Mouse (Mus musculus): ENCODE measurements around the gene Frrs1. TPM values are rescaled to one million over a fixed set of nuclear protein-coding genes. Genes with fewer than 3 reads are reported as not detected.

The Frrs1 gene
- polyA plus RNA-seq, 1 experiment from 2014 or later = 12.2 TPM

DNA sequence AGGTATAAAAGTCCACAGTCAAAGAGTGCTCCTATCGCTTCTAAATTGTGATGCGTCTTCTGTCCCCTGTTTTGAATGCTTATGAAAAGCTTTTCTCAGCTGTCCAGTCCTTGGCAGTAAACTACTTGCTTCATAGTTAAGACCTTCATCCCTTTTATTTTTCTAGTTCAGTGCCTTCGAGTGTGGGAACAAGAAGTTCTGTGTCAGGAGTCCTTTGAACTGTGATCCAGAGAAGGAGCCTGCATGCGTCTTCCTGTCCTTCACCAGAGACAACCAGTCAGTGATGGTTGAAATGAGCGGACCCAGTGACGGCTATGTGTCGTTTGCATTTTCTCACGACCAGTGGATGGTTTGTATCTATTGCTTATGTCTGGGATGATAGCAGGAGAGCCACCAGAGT, 25.7 kb downstream of the Frrs1 start:
- ATAC-seq (replicated peaks; ENCODE audit: low FRiP score) = no peak
- WGBS = 89% methylated on average over 8 of the region's 8 CpGs

DNA sequence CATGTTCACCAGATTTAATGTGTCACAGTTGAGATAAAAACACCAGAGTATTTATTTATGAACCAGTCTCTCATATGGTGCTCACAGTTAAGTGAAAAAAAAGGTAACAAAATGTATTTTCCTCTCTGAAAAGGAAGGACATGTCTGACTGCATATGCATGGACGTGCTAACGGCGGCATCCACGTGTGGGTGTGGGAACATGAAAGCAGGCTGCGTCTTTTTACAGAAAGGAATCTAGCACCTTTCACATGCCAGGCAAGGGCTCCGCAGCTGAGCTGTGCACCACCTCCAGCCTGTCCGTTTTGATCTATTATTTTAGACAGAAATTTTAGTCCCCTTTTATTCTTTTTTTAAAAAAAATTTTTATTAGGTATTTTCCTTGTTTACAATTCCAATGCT, 30.1 kb downstream of the Frrs1 start:
- DNase-seq (ENCODE audit: low spot score) = no peak
- Histone ChIP-seq H3K27ac (ENCODE audit: low read depth, low read length) (no peak overlapping the region), H3K4me2 (ENCODE audit: low read depth, low read length, severe bottlenecking) (no peak overlapping the region), H3K4me1 (replicated peaks; ENCODE audit: control insufficient read depth, insufficient read depth, low read length) (no peaks in the 10 kb centered on the region; the same call in 1 of the 2 replicates), H3K36me3 (ENCODE audit: control insufficient read depth, insufficient read depth, low read length) (no peaks in the 10 kb centered on the region; the same call in 1 of the 2 replicates), H3K4me3 (ENCODE audit: low read depth, low read length) (no peak overlapping the region), H3K9me3 (ENCODE audit: control insufficient read depth, low read length) (no peaks in the 10 kb centered on the region), H3K9ac (ENCODE audit: low read length) (no peak overlapping the region), H3K27me3 (ENCODE audit: control insufficient read depth, insufficient read depth, low read length) (no peaks in the 10 kb centered on the region)
- no peak for ATAC-seq (replicated peaks; ENCODE audit: low FRiP score)
- WGBS = 90% methylated on average over 7 of the region's 7 CpGs

More for the DNA sequence above, 25.7 kb downstream of the Frrs1 start:
- no peak overlapping the region for H3K4me3 ChIP-seq (ENCODE audit: low read depth, low read length)
- H3K9me3 ChIP-seq (ENCODE audit: control insufficient read depth, low read length) = no peaks in the 10 kb centered on the region
- H3K27ac ChIP-seq (ENCODE audit: low read depth, low read length) = no peak overlapping the region
- no peak for DNase-seq (ENCODE audit: low spot score)
- no peaks in the 10 kb centered on the region; the same call in 1 of the 2 replicates for H3K36me3 ChIP-seq (ENCODE audit: control insufficient read depth, insufficient read depth, low read length)
- no peak overlapping the region for H3K4me2 ChIP-seq (ENCODE audit: low read depth, low read length, severe bottlenecking)
- H3K27me3 ChIP-seq (ENCODE audit: control insufficient read depth, insufficient read depth, low read length) = no peaks in the 10 kb centered on the region
- H3K9ac ChIP-seq (ENCODE audit: low read length) = no peak overlapping the region
- H3K4me1 ChIP-seq (replicated peaks; ENCODE audit: control insufficient read depth, insufficient read depth, low read length) = no peaks in the 10 kb centered on the region

DNA sequence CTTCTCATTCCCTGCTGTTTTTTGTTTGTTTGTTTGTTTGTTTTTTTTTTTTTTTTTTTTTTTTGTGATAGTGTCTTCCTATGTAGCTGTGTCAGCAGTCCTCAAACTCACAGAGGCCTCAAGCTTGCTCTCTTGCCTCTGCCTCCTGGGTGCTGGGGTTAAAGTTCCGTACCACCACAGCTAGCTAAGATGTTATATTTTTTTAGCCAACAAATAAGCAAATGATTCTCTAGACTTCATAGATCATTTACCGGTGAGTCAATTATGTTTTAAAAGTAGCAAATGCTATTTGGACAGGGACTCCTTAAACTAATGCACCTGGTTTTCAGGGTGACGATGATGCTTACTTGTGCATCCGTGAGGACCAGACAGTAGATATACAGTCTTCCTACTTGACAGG, 31.3 kb downstream of the Frrs1 start:
- Histone ChIP-seq H3K27me3 (ENCODE audit: control insufficient read depth, insufficient read depth, low read length) (no peaks in the 10 kb centered on the region), H3K4me1 (replicated peaks; ENCODE audit: control insufficient read depth, insufficient read depth, low read length) (no peaks in the 10 kb centered on the region; the same call in 1 of the 2 replicates), H3K4me2 (ENCODE audit: low read depth, low read length, severe bottlenecking) (no peak overlapping the region), H3K4me3 (ENCODE audit: low read depth, low read length) (no peak overlapping the region), H3K27ac (ENCODE audit: low read depth, low read length) (no peak overlapping the region), H3K9me3 (ENCODE audit: control insufficient read depth, low read length) (no peaks in the 10 kb centered on the region), H3K36me3 (ENCODE audit: control insufficient read depth, insufficient read depth, low read length) (no peaks in the 10 kb centered on the region), H3K9ac (ENCODE audit: low read length) (no peak overlapping the region)
- WGBS = over 99% methylated on average over 4 of the region's 4 CpGs
- ATAC-seq (replicated peaks; ENCODE audit: low FRiP score) = no peak
- DNase-seq (ENCODE audit: low spot score) = no peak

DNA sequence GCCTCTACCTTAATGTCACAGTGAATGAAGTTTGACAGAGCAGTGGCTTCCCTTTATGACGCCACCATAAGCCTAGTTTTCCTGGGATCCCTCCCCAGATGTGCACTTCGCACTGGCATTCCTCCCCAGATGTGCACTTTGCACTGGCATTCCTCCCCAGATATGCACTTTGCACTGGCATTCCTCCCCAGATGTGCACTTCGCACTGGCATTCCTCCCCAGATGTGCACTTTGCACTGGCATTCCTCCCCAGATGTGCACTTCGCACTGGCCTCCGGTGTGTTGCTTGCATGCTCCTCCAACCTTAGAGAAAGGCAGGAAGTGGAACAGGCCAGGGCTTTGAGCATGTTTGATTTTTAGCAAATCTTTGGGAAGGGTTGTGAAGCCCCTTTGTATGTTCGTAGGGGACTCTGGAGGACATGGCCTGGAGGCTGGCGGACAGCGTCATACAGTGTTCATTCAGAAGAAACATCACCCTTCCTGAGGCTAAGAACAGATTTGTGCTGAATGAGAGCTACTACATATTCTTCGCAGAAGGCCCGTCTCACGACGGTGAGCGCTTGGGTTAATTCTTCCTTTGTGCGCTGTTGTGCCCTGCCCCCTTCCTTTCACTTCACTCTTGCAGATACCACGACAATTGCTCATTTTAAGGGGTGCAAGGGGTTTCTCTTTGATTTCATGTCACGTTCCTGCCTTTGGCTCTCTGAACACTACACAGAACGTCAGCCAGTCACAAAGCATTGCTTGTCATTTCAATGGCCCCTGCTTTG, 32.4 kb downstream of the Frrs1 start:
- H3K36me3 ChIP-seq (ENCODE audit: control insufficient read depth, insufficient read depth, low read length) = no peaks in the 10 kb centered on the region
- H3K27ac ChIP-seq (ENCODE audit: low read depth, low read length) = no peak overlapping the region
- no peaks in the 10 kb centered on the region for H3K9me3 ChIP-seq (ENCODE audit: control insufficient read depth, low read length)
- H3K4me2 ChIP-seq (ENCODE audit: low read depth, low read length, severe bottlenecking) = no peak overlapping the region
- H3K4me3 ChIP-seq (ENCODE audit: low read depth, low read length) = no peak overlapping the region
- WGBS = 56% methylated on average over 17 of the region's 17 CpGs
- H3K4me1 ChIP-seq (replicated peaks; ENCODE audit: control insufficient read depth, insufficient read depth, low read length) = no peaks in the 10 kb centered on the region; the same call in 1 of the 2 replicates
- DNase-seq (ENCODE audit: low spot score) (no peak), ATAC-seq (replicated peaks; ENCODE audit: low FRiP score) (peak; percentile 53)
- H3K27me3 ChIP-seq (ENCODE audit: control insufficient read depth, insufficient read depth, low read length) = no peaks in the 10 kb centered on the region
- no peak overlapping the region for H3K9ac ChIP-seq (ENCODE audit: low read length)

DNA sequence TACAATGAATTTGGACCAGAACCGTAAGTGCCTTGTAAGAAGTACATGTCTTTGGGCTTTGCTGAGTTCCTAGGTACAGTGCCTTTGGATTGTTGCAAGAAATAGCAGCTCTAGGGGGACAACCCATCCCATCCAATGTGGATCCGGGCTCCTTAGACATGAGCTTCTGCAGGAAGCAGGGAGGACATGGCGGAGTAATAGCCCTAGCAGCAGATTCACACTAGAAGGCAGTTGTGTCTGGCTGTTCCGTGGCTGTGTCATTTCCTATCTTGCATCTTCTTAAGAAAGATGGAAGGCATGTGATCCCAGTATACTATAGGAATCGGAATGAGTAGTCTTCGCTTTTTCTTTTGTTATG, 32.9 kb downstream of the Frrs1 start:
- H3K4me1 ChIP-seq (replicated peaks; ENCODE audit: control insufficient read depth, insufficient read depth, low read length) = no peaks in the 10 kb centered on the region; the same call in 1 of the 2 replicates
- WGBS = 83% methylated on average over 6 of the region's 6 CpGs
- no peaks in the 10 kb centered on the region for H3K9me3 ChIP-seq (ENCODE audit: control insufficient read depth, low read length)
- no peaks in the 10 kb centered on the region for H3K36me3 ChIP-seq (ENCODE audit: control insufficient read depth, insufficient read depth, low read length)
- H3K27me3 ChIP-seq (ENCODE audit: control insufficient read depth, insufficient read depth, low read length) = no peaks in the 10 kb centered on the region
- ATAC-seq (replicated peaks; ENCODE audit: low FRiP score) (peak; percentile 38; the same call in 1 of the 2 replicates), DNase-seq (ENCODE audit: low spot score) (no peak)
- H3K4me3 ChIP-seq (ENCODE audit: low read depth, low read length) = no peak overlapping the region
- no peak overlapping the region for H3K4me2 ChIP-seq (ENCODE audit: low read depth, low read length, severe bottlenecking)
- no peak overlapping the region for H3K27ac ChIP-seq (ENCODE audit: low read depth, low read length)
- no peak overlapping the region for H3K9ac ChIP-seq (ENCODE audit: low read length)

DNA sequence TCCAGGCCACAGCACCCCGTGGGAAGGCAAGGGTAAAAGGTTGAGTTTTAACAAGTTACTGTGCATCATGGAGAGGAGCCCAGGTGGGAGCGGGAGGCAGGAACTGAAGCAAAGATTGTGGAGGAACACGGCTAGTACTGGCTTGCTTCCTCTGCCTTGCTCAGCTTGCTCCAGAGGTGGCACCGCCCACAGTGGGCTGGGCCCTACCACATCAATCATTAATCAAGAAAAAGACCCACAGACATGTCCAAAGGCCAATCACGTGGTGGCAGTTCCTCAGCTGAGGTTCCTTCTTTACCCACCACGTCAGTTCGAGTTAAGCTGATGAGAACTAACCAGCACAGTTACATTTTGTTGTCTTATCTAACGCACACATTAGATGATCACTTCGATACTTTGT, 33.6 kb downstream of the Frrs1 start:
- 93% methylated on average over 9 of the region's 9 CpGs for WGBS
- no peak for ATAC-seq (replicated peaks; ENCODE audit: low FRiP score)

DNA sequence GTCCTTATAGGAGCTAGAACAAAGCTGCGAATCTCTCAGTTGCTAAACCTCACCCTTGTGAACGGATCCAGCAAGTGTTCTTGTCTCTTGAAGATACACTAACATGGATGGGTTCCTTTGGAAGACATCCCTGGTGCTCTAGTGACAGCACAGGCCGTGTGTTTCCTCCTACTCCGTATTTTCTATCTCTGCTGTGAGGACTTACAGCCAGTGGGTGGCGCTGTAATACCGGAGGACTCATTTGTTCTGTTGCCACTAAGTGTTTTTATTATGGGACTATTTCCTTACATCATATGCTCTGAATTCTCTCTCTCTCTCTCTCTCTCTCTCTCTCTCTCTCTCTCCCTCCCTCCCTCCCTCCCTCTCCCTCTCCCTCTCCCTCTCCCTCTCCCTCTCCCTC, 44.9 kb downstream of the Frrs1 start:
- Histone ChIP-seq H3K27me3 (ENCODE audit: control insufficient read depth, insufficient read depth, low read length) (no peaks in the 10 kb centered on the region), H3K4me1 (replicated peaks; ENCODE audit: control insufficient read depth, insufficient read depth, low read length) (no peaks in the 10 kb centered on the region), H3K4me2 (ENCODE audit: low read depth, low read length, severe bottlenecking) (no peak overlapping the region), H3K36me3 (ENCODE audit: control insufficient read depth, insufficient read depth, low read length) (no peaks in the 10 kb centered on the region), H3K9ac (ENCODE audit: low read length) (no peak overlapping the region), H3K4me3 (ENCODE audit: low read depth, low read length) (no peak overlapping the region), H3K9me3 (ENCODE audit: control insufficient read depth, low read length) (no peaks in the 10 kb centered on the region), H3K27ac (ENCODE audit: low read depth, low read length) (no peak overlapping the region)
- 22% methylated on average over 6 of the region's 6 CpGs for WGBS
- DNase-seq (ENCODE audit: low spot score) (peak; percentile 77), ATAC-seq (replicated peaks; ENCODE audit: low FRiP score) (peak; percentile 52)

More for the DNA sequence above, 33.6 kb downstream of the Frrs1 start:
- H3K36me3 ChIP-seq (ENCODE audit: control insufficient read depth, insufficient read depth, low read length) = no peaks in the 10 kb centered on the region
- no peak overlapping the region for H3K9ac ChIP-seq (ENCODE audit: low read length)
- no peak overlapping the region for H3K4me3 ChIP-seq (ENCODE audit: low read depth, low read length)
- H3K27me3 ChIP-seq (ENCODE audit: control insufficient read depth, insufficient read depth, low read length) = no peaks in the 10 kb centered on the region
- DNase-seq (ENCODE audit: low spot score) = no peak
- H3K4me1 ChIP-seq (replicated peaks; ENCODE audit: control insufficient read depth, insufficient read depth, low read length) = no peaks in the 10 kb centered on the region; the same call in 1 of the 2 replicates
- no peak overlapping the region for H3K4me2 ChIP-seq (ENCODE audit: low read depth, low read length, severe bottlenecking)
- H3K9me3 ChIP-seq (ENCODE audit: control insufficient read depth, low read length) = no peaks in the 10 kb centered on the region
- no peak overlapping the region for H3K27ac ChIP-seq (ENCODE audit: low read depth, low read length)

DNA sequence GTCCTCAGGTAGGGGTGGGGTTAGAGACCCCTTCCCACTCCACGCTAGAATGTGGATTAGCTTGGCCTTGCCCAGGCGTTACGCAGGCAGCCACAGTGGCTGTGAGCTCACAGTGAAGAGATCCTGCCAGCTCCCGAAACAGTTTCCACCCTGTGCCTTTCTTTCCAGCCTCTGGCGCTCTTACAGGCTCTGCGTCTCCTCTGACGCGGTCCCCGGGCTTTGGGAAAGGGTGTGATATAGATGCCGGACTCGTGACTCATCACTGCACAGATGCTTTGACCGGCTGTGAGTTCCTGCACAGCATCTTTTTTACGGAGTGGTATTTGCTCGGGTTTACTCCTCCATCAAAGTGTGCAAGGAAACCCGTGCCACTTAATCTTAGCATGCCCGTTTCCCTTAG, 46.6 kb downstream of the Frrs1 start:
- no peak for DNase-seq (ENCODE audit: low spot score)
- H3K36me3 ChIP-seq (ENCODE audit: control insufficient read depth, insufficient read depth, low read length) = no peaks in the 10 kb centered on the region
- H3K27ac ChIP-seq (ENCODE audit: low read depth, low read length) = no peak overlapping the region
- H3K4me2 ChIP-seq (ENCODE audit: low read depth, low read length, severe bottlenecking) = no peak overlapping the region
- WGBS = 90% methylated on average over 16 of the region's 16 CpGs
- H3K4me3 ChIP-seq (ENCODE audit: low read depth, low read length) = no peak overlapping the region
- H3K27me3 ChIP-seq (ENCODE audit: control insufficient read depth, insufficient read depth, low read length) = no peaks in the 10 kb centered on the region
- ATAC-seq (replicated peaks; ENCODE audit: low FRiP score) = no peak
- no peak overlapping the region for H3K9ac ChIP-seq (ENCODE audit: low read length)
- no peaks in the 10 kb centered on the region for H3K4me1 ChIP-seq (replicated peaks; ENCODE audit: control insufficient read depth, insufficient read depth, low read length)
- H3K9me3 ChIP-seq (ENCODE audit: control insufficient read depth, low read length) = no peaks in the 10 kb centered on the region

DNA sequence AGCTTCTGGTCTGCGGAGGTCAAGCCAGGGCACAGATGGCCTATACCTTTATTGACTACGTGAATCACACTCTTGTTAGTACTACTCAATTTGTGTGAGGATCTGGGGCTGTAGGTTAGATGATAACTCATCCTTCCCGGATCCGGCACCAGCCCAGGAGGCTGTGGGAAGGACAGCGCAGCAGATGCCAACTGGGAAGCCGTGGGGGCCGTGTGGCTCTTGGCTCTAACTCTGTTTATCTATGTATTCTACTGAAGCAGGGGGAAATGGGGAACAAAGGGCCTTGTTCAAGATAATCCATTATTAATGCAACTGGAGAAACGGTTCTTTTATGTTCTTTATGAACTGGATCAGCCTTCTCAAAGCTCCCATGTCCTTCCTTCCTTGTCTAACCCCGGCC, 47.3 kb downstream of the Frrs1 start:
- 80% methylated on average over 9 of the region's 9 CpGs for WGBS
- ATAC-seq (replicated peaks; ENCODE audit: low FRiP score) = no peak
- H3K27ac ChIP-seq (ENCODE audit: low read depth, low read length) = no peak overlapping the region

More for the DNA sequence above, 47.3 kb downstream of the Frrs1 start:
- H3K9me3 ChIP-seq (ENCODE audit: control insufficient read depth, low read length) = no peaks in the 10 kb centered on the region
- H3K4me3 ChIP-seq (ENCODE audit: low read depth, low read length) = no peak overlapping the region
- no peak overlapping the region for H3K9ac ChIP-seq (ENCODE audit: low read length)
- no peak overlapping the region for H3K4me2 ChIP-seq (ENCODE audit: low read depth, low read length, severe bottlenecking)
- DNase-seq (ENCODE audit: low spot score) = no peak
- H3K36me3 ChIP-seq (ENCODE audit: control insufficient read depth, insufficient read depth, low read length) = no peaks in the 10 kb centered on the region
- no peaks in the 10 kb centered on the region for H3K4me1 ChIP-seq (replicated peaks; ENCODE audit: control insufficient read depth, insufficient read depth, low read length)
- no peaks in the 10 kb centered on the region for H3K27me3 ChIP-seq (ENCODE audit: control insufficient read depth, insufficient read depth, low read length)

Data from forebrain, embryonic 11.5 days (tissue).